Mouse (Mus musculus): ENCODE results near the gene Gamt.
"Not testable (repeated sequence)": the region's sequence is repeated elsewhere in the genome, so short reads cannot be mapped to it uniquely, and the experiment has no call there.

GRCm38 (mm10) chr10:80248437-80248836, 12.4 kb downstream of the Gamt start:
- not testable (repeated sequence) for TF ChIP-seq CTCF (IDR thresholded peaks at IDR 0.05; ENCODE audit: extremely low read depth, insufficient read length, insufficient replicate concordance, low read depth, low read length); POLR2A (IDR thresholded peaks at IDR 0.05; ENCODE audit: low read depth, low read length)
